Mouse (Mus musculus) left cerebral cortex, adult 11 months (tissue): Measurements from ENCODE around the gene Vmn1r43.
"Not testable (repeated sequence)": the region's sequence is repeated elsewhere in the genome, so short reads cannot be mapped to it uniquely, and the experiment has no call there.

Experiments used
- DNase-seq: peaks from one replicate; pipeline ENCODE4 v3.0.0; 2022; ENCODE audit warnings: low spot score

The Vmn1r43 gene

DNA sequence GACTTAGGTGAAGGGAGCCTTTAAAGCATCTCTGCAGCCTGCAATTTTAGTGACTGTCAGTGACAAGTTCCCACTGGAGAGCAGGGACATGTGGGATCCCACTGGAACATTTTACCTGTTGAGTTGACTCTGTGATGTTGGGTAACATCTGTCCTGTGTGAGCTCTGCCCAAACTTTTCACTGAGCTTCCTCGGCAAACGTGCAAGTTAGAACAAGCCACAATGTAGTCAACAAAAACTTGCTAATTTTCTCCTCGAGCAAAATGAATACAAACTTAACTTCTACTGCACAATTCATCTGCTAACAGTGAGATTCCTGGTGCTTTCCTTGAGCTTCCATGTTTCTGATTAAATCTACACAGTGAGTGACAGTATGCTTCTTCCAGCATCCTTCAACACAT lies at the start of gene Vmn1r43, which contains the start of gene Vmn1r42:
Vmn1r43 (minus strand) TSS at position 101 of the 400 bp plus-strand sequence.
Vmn1r42 (minus strand) TSS at position 101 of the 400 bp plus-strand sequence.
- not testable (repeated sequence) for DNase-seq

DNA sequence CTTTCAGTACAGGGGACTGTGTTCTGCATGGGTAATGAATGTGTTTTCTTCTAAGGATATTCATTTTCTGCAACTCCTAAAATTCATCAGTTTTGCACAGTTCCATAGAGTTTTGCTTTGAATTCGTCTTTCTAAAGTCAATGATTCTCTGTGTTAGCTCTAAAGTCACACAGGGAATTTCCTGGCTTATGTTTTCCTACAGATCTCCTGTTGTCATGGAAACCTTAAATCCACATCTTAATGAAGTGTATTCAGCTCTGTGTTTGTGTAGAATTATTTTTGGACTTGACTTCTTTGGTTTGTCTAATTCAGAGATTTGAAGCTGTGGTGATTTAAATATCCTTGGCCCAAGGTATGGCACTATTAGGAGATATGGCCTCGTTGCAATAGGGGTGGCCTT lies 7.6 kb upstream of the Vmn1r43 start:
- no peak for DNase-seq

DNA sequence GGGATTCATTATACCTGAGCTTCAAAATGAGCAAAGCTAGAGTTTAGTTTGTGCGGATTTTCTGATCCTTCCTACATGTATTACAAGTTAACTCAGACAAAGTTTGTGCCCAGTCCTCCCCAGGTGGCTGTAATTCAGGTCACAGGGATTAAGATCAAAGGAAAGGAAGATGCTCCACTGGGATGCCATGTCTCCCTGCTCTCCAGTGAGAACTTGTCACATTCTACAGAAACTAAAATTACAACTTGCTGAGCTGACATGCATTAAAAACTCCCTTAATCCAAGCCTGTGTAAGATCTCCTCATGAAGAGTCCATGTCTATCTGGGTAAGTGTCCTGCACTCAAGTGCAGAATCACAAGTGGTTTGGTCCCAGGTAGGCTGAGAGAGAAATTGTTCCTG lies 7.1 kb upstream of the Vmn1r43 start, which contains the start of gene Vmn1r44:
Vmn1r44 (plus strand) TSS at position 301 of the 400 bp plus-strand sequence.
- no peak for DNase-seq

DNA sequence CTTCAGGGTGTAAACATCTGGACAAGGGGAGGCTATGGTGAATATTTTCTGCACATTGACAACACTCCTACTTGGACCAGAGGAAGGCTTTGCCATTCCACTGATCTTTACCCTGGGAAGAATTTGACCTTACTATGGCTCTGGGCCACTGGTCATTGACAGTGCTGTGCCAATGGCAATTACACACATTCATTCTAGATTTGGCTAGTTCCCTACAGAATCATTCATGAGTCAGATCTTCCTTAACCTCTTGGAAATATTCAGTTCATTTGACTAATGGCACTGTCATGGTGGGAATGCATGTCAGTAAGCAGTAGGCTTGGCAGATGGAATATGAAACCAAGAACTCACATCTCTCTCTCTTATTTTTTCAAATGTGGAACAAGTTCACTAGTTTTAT lies 4.7 kb upstream of the Vmn1r43 start:
- no peak for DNase-seq

DNA sequence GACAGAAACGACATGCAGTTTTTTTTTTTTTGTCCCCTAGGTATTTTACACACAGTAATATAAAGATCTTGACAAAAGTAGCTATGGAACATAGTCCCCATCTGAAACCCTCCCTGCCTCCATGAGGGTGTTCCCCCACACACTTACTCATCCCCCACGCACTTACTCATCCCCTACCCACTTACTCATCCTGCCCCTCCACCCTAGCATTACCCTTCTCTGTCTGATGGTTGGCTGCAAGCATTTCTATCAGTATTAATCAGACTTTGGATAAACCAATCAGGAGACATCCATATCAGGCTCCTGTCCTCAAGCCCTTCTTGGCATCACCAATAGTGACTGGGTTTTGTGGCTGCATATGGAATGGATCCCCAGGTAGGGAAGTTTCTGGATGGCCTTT lies 750 bp upstream of the Vmn1r43 start:
- DNase-seq, result no peak

DNA sequence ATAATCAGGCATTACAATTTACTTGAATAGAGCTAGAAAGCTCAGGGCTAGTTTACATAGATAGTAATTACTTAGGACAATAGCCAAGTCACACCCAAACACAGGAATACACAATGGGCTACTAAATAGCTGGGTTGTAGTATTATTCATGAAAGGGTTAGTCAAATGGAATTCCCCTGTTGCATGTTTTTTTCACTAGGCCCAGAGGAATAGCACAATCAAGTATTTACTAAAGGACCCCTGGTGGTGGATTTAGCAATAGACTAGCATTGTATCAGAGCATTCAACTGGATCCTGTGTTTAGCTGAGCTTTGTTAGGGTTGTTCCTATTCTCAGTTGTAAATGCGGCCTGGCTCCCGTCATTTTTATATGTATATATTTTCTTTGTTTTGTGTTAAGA lies 8.2 kb downstream of the Vmn1r43 start:
- no peak for DNase-seq

DNA sequence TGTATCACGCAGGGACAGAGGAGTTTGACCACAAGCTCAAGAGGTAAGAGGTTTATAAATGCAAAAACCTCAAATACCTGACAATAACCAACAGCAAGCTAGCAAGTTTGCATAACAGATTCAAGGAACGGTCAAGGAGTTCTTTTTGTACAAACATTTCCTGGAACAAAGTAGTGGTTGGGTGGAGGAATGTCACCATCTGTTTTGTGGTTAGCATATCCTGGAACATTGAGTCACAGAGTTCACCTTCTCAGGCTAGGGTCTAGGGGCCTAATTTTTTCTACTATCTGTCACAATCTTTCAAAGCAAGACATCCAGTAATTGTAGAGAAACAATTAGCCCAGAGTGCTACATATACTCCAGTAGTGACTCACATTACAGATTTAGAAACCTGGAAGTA lies 8.9 kb downstream of the Vmn1r43 start:
- no peak for DNase-seq

DNA sequence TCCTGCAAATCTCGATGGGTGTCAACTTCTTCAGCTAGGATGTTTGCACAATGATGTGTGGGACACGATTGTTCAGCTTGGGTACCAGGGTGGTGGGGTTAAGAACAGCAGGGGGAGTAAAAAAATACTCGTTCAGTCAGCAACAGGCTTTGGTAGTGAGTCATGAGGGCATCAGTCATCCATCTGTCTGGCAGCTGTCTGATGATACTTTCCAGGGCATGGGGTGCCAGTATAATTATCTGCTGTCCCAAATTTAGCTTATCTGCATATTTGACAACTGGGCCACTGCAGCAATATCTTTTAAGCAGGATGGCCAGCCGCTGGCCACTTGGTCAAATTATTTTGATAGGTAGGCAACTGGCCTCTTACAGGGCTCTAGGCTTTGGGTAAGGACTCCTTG lies 12.4 kb downstream of the Vmn1r43 start:
- no peak for DNase-seq

DNA sequence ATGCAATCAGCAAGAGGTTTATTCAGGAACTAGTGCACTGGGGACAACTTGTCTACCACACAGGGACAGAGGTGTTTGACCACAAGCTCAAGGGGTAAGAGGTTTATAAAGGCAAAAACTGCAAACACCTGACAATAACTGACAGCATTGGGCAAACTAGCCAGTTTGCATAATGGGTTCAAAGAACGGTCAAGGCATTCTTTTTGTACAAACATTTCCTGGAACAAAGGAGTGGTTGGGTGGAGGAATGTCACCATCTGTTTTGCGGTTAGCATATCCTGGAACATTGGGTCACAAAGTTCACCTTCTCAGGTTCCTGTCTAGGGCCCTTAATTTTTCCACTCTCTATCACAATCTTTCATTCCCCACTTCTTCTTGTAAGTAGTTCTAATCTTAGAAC lies 16.4 kb downstream of the Vmn1r43 start:
- no peak for DNase-seq

DNA sequence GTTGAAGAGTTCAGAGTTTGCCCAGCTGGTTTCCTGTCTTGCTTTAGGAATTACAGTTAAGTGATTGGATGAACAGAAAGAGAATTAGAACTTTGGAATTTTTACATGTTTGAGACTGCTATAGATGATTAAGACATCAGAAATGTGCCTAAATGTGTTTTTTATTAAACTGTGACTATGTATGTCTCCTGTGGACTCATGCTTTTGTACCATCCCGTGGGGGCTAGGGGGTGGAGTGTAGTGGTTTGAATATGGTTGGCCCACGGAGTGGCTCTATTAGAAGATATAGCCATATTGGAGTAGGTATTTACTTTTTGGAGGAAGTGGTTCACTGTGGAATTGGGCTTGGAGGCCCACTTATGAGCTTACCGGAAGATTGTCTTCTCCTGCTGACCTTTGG lies 18.7 kb downstream of the Vmn1r43 start:
- no peak for DNase-seq
